Mouse (Mus musculus) lung, postnatal 25 days (tissue): Measurements from ENCODE around the gene Gm20388.

Experiments
- DNase-seq: peaks from one replicate; pipeline ENCODE4 v3.0.0; 2022; ENCODE audit warnings: low spot score

Gene Gm20388

DNA sequence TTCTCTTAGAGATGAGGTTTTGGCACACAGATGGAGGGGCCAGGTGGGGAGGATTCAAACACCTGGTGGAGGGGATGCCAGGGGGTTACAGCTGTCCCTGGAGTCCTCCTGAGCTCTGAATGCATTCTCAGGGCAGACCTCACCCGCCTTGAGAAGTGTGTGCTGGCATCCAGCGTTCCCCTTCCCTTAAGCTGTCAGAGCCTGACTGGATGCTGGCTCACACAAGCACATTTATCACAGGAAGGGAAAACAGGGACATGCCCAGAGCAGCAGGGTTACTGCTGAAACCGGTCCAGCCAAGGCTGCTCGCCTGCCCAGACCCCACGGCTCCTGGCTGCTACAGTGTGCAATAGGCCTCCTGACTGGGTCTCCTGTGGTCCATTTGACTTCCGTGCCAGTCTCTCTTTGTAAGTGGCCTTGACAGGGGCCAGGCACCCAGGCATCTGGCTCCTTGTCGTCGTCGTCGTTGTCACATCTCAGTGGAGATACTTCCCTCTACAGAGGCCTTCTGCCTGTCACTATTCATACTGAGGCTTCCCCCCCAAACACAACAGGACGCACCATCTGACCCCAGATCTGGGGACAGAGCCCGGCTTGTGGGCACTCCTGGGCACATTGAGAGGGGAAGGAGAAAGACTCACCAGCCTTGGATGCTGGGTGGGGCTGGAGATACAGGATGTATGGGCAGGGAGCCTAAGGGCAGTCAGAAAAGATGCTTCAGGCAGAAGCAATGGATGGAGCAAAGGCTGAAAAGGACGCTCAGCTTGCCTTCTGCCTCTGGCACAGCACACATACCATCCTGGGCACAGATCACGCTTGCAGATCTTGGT, 2810.4 kb downstream of the Gm20388 start:
- peak; percentile 56 for DNase-seq

DNA sequence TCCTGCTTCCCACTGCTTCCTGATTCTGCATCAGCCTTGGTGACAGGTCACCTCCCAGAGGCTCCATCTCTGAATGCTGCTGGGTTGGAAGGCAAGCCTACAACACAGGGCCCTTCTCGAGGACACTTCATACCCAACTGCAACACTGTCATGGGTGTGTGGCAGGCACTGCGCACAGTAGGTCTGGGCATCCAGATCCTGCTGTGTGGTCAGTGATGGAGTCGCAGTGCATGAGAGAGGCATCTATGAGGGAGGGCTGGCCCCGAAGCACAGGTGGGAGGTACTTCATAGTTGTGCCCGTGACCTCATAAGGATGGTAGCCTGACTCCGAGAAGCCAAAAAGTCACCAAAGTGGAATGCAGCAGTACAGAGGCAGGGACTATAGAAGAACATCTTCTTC, 2814.5 kb downstream of the Gm20388 start:
- no peak for DNase-seq

DNA sequence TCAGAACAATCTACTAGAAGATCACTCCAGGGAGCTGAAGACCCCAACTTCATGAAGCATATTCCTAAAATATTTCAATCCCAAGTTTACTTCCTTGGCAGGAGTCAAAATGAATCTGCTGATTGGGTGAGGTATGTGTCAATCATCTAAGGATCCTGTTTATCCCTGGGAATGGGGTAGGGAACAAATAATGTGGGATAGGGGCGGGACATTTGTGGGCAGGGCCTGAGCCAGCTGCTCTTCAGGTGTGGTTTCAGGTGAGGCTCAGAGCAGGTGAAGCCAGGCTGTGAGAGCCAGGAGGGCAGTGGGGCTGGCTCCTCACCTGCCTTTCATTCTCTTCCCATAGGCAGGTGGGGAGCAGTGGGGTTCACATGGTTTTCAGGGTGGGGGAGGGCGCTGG, 2816.1 kb downstream of the Gm20388 start:
- DNase-seq = no peak

DNA sequence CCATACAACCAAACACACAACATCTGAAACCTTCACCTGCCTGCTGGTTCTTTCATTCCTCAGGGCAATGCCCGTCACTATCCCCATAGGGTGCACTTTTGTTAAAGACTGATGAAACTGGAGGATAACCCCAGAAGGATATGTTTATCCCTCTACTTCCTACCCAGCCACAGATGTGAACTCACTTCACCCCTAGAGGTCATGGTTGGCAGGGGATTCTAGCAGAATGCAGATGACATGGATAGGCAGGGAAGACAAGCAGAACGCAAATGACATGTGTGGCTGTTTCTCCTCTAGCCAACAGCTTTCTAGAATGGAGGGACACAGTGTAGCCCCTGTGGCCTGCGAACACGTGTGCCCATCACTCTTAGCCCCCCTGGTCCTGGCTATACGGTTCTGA, 2816.8 kb downstream of the Gm20388 start:
- DNase-seq = no peak

DNA sequence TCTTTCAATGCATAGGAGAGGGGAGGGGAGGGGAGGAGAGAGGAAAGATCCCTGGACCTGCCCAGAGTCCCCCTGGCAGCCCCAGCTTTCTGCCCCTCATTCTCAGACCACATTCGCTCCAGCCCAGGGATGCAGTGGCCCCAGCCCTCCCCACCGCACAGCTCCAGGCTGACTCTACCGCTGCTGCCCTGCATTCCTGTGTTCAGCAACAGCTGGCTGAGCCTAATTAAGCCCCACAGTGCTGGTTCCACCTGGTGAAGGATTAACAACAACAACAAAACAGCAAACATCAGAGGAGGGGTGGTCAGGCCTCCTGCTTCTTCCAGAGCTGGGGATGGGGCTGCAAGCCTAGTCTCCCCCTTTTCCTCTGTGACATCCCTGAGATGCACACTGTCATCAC, 2818.0 kb downstream of the Gm20388 start:
- no peak for DNase-seq

DNA sequence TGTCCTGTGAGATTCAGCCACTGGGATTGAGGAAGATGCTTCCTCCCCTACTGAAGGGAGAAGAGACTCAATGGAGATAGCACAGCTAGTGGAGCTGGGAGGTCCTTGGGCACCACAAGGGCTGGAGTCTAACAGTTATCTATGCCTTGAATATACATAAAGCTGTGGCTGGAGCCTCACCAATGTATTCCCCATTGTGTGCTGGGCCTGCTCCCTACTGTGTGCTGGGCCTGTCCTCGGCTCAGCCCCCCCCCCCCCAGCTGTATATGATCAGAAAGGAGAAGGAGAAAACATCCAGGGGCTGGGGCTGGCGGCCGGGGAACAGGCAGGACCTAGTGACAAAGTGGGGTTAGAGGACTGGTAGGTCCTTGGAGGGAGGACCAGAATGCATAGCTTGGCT, 2824.5 kb downstream of the Gm20388 start:
- no peak for DNase-seq

DNA sequence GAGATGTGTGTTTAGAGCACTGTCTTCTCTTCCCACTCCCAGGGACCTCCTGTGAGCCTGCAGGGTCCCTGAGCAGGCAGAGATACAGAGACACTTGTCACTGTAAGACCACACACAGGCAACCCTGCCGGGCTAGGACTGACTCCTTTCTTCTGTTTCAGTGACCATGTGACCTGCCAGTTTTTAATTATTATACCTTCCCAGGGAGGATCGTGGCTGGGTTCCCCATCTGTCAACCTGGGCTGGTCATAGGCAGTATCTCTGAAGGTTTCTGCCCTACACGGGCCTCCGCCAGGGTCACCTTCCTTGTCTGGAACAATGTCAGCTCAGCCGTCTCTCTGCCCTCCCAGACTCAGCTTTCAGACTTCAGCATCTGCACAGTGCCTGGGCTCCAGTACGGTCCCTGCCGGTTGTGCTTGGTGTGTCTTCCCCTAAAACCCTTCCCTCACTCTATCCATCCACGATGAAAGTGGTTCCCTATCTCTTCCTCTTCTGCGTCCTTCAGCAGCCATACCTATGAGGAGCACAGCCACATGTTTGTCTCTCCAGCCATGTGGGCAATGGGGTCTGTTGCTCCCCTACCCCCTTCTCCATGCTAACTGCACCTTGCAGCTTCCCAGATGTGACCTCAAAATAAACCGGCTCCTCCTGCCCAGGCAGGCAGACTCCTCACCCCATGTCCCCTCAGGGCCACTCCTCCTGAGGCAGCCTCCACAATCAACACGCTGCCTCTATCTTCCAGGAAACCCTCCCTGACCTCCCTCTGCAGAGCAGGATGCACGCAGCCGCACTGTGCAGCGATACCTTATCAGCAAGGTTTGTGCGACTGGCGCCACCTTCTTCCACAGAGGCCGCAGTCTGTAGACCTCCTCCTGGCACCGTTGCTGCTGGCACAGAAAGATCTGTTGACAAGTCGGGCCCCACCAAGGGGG, 2825.2 kb downstream of the Gm20388 start:
- no peak for DNase-seq

DNA sequence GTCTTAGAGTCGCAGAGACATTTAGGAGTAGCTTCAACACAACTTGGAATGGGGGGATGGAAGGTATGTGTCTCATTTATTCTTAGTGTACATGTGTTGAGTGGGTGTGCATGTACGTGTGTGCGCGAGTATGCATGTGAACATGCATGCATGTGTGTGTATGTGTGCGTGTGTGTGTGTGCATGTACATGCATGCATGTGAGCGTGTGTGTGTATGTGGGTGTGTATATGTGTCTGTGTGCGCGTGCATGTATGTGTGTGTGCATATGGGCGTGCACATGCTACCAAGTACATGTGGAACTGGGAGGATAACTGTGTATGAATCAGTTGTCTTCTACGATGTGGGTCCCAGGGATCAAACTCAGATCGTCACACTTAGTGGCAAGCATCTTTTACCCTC, 2826.0 kb downstream of the Gm20388 start:
- no peak for DNase-seq

DNA sequence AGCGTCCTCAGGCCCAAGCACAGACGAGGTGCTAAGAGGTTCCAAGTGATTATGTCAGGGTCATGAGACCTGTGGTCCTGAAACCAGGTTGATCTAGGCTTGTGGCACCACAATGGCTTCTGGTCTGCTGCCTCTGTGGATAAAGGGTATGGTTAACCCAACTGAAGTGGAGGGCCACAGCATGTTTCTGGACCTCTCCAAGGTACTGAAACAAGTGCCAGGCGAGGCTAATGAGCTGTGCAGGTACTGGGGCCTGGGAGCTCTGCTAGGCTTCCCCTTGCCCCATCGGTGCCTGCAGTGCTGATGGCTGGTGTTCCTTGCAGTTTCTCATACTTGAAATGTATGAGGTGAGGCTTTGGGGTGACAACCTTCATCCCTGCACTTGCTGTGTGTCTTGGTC, 2826.4 kb downstream of the Gm20388 start:
- no peak for DNase-seq

DNA sequence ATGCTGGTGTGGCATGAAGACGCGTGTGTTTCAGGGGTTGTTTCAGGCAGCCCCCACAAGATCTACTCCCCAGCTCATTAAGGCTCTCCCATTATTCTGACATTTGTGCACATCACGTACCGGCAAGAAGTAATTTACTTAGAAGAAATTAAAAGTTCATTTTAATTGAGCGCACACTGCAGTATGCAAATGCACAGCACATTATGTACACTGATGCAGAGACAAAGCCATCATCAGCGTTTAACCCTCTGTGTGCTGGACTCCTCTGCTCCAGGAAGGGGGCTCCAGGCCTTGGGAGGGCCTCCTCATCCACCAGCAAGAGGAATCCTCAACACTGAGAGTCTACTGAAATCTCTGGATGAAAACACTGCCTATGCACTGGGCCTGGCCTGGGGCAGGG, 2827.2 kb downstream of the Gm20388 start:
- DNase-seq = no peak

DNA sequence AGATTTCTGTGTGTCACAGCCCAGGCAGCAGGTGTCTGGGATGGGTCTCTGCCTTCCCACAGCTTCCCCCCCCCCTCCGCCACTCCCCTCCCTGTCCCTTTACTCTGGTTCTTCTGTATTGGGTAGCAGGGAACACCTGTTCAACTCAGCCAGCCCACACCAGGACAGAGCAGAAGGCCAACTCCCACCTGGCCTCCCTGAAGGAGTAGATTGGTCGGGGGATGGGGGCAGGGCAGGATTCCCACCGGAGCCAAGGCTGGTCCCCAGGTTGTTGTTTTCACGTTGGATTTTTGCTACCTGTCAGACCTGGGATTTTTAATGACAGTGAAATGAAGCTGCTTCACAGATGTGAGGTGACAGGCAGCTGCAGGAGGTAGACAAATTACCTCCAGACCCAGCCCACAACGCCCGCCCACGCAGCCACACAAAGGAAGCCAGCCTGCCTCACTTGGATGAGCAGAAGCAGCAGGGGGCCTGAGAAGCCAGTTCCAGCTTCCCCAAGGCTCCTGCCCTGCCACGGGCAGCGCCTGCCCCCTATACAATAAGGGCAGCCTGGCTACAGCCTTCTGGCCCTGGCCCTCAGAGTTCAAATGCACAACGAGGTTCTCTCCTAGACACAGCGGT, 2828.6 kb downstream of the Gm20388 start:
- DNase-seq = peak; percentile 56

DNA sequence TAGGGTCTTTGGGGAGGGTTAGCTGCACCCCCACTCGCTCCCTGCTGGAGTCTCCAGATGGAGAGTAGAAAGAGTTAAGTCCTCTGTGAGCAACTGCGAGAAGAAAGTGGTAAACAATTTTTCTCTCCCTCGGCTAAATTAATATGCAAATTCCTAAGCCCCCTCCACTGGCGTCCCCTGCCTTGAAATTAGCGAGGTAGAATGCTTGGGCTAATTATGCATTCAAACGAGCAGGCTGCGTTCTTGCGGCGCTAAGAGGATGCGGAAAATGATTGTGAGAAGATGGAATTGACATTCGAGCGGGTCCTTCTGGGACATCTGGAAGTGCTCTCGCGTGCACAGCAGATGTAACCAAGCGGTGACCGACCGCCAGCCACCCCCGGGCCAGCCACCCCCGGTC, 2831.8 kb downstream of the Gm20388 start:
- no peak for DNase-seq

DNA sequence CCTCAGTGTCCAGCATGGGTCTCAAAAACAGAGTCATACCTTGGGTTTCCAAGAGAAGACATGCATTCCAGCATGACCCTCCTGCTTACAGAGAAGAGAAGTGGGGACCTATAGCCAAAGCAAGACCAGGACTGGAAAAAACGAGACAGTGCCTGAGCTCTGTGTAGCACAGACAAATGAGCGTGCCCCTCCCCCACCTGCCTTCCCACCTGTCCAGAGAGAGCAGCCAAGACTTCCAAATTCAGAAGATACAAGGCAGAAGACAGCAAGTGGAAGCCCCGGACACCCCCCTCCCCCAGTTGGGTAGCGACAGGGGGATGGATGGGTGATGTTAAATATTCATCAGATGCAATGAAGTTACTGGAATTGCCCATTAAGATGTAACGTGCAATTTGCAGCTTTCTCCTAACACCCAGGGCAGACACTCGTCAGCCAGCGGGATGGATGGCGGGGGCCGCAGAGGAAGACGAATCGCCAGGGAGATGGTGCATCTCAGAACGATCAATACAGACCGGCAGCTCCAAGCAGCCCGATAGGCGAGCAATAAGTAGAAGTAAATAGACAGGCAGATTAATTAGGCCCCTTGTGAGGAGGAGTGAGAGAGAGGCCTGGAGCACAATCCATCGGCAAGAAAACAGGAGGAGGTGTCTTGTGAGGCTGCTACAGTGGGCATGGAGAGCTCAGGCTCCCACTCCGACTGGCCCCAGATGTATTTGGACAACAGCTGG, 2834.5 kb downstream of the Gm20388 start:
- no peak for DNase-seq

DNA sequence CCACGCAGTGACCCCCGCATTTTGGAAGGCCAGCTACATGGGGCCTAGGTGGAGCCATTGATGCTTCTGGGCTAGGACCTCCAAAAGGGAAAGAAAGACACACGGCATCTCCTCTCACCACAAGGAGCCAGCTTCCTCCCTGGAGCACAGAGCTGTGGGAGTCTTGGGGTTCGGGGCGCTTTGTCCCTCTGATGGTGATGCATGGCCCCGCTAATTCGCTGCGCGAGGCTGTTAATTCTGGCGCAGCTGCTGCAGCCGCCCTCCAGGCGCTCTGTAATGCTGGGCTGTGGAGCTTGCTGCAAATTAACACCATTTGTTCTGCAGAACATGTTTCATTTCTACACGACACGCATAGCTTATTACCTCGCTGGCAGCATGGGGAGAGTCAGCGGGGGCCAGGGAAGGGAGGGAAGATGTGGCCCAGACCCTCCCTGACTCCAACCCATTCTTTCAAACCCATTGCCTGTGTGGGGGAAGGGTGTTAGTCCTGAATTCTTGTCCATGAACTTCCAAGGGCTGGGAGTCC, 2835.2 kb downstream of the Gm20388 start:
- no peak for DNase-seq

DNA sequence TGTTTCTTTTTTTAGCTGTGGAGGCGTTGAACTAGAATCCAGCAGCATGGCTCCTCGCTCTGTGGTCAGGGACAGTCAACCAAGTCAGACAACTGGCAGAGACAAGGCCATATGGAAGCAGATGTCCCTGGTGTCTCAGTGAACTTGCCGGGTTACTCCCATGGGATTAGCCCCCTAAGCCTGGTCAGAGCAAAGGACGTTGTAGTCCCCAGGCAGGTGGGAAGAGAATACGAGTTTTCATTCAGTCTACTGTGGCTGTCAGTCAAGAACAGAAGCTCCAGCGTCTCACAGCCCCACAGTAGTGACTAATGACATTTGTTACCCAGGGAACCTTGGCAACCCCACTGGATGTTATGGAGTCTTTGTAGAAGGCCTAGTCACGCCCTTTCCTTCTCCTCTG, 2835.8 kb downstream of the Gm20388 start:
- no peak for DNase-seq

DNA sequence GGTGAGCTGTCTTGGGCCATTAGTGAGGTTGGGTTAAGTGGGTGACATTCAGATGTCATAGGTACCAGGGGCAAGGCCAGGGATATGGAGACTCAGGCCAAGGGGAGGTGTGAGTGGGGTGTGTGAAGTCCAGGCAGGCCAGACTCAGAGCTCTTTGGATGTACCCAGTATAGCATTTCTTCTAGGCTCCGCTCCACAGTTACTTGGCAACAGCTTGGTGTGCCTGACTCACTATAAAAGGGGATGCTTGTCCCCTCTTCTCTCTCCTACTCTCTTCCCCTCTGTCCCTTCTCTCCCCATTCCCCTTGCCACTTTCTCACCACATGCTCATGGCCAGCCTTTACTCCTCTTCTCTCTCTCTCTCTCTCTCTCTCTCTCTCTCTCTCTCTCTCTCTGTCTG, 2837.2 kb downstream of the Gm20388 start:
- no peak for DNase-seq

DNA sequence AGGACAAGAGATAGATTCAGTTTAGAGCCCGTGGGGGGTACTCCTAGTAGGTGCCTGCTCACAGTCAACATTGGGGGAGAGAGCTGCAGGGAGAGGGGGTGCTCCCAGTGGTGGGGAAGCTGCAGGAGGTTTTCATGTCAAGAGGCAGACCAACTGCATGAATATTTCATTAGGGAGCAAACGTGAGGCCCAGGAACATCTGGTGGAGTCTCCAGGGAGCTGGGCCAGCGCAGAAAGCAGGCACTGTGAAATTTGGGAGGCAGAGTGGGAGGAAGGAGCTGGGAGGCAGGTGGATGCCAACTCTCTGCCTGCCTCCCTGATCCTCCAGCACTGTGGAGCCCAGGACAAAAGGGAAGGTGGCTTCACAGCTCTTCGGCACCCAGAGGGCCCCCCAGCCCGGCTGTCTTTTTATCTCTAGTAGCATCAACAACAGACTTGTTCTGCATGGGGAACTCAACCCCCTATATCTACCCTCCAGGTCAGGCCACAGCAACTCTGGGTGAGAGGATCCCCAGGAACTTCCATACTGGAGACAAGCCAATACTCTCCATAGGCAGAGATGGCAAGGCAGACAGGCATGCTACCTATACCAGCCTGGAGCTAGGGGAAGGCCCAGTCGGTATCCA, 2838.8 kb downstream of the Gm20388 start:
- DNase-seq = no peak

DNA sequence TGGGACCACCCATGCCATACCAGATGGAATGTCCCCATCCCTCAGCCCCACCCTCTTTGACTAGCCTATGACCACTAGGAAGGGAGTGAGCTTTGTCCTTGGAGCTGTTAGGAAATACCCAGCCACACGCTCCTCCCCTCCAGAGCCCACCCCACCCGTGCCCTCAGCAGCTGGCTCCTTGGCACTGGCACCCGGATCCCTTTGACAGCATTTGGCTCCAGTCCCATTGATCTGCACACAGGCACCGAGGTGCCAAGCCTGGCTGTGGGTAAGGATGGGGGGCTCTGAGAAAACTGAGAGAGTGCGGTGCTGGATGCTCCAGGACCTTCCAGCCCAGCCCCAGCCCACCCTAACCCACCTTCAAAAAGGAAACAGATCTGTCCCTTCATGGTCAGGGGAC, 2840.7 kb downstream of the Gm20388 start:
- DNase-seq = no peak

DNA sequence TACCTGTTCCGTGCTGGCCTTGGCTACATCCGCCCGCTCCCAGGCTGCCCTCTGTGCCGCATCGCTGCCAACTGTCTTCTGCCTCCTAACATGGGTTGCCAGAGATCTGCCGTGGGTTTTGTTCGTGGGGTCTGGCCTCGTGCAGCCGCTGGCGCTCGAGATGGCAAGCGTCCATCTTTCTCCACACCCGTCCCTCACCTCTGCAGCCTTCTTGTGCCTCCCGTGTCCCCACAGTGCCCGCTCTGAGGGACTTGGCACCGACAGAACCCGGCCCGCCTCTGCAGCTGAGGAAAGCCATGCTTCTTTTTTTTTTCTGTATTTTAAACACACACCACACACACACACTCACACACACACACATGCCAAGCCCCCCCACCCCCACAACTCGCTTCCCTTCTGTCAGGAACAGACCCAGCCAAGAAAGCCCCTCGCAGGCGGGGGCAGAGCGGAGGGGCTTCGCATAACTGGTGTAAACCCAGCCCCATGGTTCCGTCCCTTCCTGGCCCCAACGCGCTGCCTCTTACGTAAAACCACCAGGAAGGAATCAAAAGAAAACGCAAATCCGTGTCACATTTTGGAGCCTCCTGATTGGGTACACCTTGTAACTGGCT, 2841.6 kb downstream of the Gm20388 start:
- DNase-seq = no peak

DNA sequence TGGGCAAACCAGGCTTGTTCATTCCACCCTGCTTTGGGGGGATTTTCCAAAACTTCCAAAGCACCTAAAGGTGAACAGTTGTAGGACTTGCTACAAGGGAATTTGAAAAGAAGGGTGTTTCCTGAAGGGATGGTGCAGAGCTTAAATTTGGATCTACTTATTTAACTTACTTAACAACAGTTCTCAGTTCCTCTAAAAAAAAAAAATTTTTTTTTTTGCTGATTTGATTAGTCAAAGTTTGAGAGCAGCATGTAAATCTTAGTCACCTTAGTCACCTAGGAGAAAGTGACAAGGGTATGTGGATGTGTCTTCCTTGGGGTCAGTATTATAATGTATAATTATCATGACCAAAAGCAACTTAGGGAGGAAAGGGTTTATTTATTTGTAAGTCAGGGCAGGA, 2848.0 kb downstream of the Gm20388 start:
- no peak for DNase-seq

DNA sequence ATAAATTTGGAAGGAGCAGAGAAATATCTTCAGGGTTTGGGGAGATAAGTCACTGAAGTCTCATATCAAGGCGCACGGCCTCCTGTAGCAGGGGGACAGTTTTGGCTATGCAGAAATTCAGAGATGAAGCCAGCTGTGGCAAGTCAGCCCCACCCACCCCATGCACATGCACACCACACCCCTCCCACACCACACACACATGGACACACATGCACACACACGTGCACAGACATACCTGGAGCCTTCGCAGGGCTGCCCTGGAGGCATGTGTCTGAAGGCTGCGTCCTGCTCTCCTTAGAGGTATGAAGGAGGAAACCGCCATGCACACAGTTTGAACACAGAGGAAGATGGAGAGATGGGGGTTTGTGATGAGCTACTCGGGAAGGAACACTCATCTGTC, 2849.5 kb downstream of the Gm20388 start:
- DNase-seq = no peak
